Mouse (Mus musculus) CD4-positive, CD25-positive, alpha-beta regulatory T cell, adult 4 months (primary cell): ENCODE results near the gene Gfer. TPM values are rescaled to one million over a fixed set of nuclear protein-coding genes. Genes with fewer than 3 reads are reported as not detected.
"Not testable (repeated sequence)": the region's sequence is repeated elsewhere in the genome, so short reads cannot be mapped to it uniquely, and the experiment has no call there.

Source experiments
- ATAC-seq: one replicate; pipeline ENCODE4 v1.8.0; 2017
- polyA plus RNA-seq, 2 experiments: library from polyadenylated mRNA; unstranded; fragments of 100-300 nt; shearing (Covaris generic); gene quantifications; one replicate each; pipeline ENCODE4 v1.2.1; 2017

Gene Gfer
- polyA plus RNA-seq, 2 experiments from 2014 or later, result 13.5 to 21.7 TPM

- peak; percentile 86 for ATAC-seq
Observed at GRCm38 (mm10) chr17:24687146-24687595, 8.8 kb downstream of the Gfer start.

DNA sequence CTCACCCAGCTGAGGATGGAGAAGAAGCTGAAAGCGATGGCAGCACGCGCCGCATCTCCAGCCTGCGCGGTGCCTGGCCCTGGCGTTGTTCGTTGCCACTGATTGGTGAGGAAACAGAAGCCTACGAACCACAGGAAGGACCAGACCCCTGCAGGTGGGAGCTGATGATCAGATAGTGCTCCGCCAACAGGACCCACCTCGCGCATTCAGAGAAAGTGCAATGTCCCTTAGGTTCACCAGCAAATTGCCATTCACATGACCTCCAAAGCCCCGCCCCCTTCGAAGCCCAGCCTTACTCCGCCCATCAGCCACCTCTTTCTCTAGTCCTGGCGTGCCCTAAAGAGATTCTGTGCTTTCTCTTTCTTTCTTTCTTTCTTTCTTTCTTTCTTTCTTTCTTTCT is 9.4 kb downstream of the Gfer start:
- ATAC-seq, result peak; percentile 52

DNA sequence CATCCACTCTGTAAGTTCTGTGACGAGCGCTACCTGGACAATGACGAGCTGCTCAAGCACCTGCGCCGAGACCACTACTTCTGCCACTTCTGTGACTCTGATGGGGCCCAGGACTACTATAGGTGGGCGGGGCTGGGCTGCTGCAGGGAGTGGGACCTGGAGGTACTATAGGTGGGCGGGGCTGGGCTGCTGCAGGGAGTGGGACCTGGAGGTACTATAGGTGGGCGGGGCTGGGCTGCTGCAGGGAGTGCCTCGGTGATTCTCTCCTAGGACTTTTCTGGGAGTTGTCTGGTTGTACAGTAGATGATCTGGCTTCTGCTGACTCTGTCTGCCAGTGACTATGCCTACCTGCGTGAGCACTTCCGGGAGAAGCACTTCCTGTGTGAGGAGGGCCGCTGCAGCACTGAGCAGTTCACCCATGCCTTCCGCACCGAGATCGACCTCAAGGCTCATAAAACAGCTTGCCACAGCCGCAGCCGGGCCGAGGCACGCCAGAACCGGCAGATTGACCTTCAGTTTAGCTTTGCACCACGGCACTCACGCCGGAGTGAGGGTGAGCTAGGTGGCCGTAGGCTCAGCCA is 18.4 kb downstream of the Gfer start:
- no peak for ATAC-seq

DNA sequence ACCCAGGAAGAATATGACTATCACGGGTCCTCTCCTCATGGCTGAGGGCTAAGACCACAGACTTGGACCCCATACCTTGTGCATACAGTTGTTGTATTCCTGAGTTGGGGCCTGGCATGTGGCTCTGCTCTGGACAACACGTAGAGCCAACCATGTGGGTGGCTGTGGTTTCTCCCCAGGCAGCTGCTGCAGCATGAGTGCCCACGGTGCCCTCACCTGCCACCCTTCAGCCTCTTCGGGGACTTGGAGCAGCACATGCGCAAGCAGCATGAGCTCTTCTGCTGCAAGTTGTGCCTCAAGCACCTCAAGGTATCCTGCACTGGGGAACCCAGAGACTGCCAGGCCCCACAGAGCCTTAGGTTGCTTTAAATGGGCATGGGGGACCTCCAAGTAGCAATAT is 19.1 kb downstream of the Gfer start:
- no peak for ATAC-seq

DNA sequence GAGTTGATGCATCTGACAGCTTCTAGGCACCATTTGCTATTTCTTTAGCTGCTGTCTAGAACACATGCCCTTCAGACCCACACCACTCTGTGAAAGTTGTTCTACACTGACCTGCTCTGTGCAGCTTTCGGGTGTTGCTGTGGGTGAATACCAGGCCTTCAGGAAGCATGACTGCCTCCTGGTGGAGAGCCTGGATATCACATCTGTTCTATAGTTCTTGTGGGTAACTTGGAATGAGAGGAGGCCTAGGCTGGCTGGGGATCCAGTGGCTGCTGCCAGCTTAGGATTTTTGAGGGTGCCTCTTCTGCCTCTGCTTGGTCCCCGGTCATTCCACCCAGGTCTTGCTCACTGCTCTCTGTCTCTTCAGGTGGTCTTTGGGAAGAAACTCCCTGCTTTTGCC is 19.8 kb downstream of the Gfer start:
- peak; percentile 85 for ATAC-seq

DNA sequence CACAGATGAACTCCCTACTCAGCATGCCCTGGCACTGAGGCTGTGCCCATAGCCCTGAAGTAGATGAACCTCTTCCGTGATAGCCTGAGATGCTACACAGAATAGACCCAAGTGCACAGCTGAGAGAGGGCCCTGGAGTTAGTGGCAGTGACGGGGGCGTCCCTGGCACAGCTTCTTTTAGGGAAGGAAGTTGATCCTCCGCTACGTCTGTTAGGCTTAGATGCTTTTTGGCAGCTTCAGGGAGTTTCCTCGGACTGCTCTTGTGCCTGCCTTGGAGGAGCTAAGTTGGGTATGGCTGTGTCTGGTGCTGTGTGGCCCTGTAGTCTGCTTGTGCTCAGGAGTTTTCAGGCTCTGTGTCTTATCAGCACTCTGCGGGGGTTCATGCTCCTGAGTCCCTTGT is 21.7 kb downstream of the Gfer start:
- ATAC-seq, result no peak

- no peak for ATAC-seq
Observed at GRCm38 (mm10) chr17:24672141-24672540, 23.8 kb downstream of the Gfer start.

DNA sequence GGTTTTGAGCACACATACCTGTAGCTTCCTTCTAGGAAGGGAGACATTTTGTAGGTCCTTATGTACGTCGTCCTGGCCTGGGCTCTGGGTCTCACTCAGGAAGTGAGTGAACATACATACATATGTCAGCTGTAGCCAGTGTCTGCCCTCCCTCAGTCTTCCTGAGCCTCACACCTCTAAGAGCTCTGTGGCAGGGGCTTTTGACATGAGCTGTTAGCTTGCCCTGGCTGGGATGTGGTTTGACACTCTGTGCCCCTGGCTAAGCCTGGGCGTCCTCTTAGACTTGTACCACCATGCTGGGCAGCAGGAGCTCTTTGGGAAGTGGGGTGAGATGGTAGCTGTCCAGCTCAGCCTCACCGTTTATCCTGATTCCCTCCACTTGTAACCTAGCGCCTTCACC is 24.6 kb downstream of the Gfer start:
- no peak for ATAC-seq

DNA sequence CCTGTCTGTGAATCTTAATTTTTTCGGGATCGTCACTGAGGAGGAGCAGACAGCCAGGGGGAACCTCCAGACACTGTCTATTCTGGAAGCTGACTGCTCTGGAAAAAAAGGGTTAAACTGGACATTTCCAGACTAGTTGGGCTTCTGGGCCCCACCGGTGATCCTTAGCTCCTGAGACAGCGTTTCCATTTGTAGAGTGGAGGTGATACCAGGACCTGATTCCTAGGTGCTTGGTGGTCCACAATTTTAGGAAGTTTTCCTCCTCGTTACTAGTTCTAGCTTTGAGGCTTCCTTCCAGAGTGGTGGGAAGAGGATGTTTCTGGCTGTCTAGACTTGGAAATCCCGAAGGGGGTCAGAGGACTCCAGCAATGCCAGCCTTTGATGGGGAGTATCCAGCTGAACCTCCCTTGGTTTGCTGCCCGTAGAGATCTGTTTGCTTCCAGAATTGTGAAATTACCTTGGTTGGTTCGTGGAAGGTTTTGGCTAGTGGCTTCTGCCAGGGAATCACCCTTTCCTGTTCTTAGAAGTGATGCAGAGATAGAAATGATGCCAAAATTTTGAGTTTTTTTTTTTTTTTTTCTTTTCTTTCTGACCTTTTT is 25.6 kb downstream of the Gfer start:
- no peak for ATAC-seq

GRCm38 (mm10) chr17:24669545-24670245 is 26.3 kb downstream of the Gfer start, which contains the start of gene Zfp598:
TSS of gene Zfp598 (plus strand) at chr17:24669687.
- ATAC-seq, result peak; percentile 98

- not testable (repeated sequence) for ATAC-seq
Observed at GRCm38 (mm10) chr17:24669214-24669544, 26.8 kb downstream of the Gfer start.

DNA sequence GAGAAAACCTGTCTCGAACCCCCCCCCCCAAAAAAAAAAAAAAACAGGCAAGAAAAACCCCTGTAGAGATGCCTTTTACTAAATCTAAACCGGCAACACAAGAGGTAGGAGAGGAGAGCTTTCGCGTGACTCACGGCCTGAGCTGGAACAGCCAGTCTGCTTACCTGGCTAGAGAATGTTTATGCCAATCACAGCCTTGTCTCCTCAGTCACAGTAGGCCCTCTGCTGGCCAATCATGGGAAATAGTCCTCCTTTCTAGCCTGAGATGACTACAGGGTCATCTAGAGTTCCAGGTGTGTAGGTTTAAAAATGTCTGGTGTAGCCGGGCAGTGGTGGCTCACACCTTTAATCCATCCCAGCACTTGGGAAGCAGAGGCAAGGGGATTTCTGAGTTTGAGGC is 28.5 kb downstream of the Gfer start:
- ATAC-seq, result peak; percentile 46

DNA sequence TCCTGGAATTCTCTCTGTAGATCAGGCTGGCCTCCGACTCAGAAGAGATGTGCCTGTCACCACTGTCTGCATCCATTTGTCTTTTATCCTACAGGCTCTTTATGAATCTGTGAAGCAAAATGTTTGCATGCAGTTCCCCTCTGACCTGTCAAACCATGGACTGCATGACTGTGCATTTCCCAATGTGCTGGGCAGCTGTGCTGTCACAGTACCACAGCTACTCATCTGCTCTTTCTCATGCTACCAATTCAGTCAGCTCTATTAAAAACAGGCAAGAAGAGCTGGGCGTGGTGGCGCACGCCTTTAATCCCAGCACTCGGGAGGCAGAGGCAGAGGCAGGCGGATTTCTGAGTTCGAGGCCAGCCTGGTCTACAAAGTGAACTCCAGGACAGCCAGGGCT is 28.9 kb downstream of the Gfer start:
- not testable (repeated sequence) for ATAC-seq

GRCm38 (mm10) chr17:24658017-24658758 is 37.8 kb downstream of the Gfer start, which contains the start of gene Npw:
TSS of gene Npw (minus strand) at chr17:24658457.
- ATAC-seq, result no peak

DNA sequence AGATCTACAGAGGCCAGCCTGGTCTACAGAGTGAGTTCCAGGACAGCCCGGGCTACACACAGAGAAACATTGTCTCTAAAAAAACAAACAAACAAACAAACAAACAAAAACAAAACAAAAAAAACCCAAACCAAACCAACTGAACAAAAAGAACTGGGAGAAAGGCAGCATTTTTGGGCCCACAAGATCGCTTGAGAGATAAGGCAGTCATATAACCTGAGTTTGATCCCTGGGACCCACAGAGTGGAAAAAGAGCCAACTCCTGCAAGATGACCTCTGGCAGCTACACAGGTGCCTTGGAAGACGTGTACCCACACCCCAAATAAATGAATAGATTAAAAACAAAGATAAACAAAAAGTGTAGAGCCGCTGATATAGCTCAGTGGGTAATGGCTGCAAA is 41.0 kb downstream of the Gfer start:
- ATAC-seq, result no peak

DNA sequence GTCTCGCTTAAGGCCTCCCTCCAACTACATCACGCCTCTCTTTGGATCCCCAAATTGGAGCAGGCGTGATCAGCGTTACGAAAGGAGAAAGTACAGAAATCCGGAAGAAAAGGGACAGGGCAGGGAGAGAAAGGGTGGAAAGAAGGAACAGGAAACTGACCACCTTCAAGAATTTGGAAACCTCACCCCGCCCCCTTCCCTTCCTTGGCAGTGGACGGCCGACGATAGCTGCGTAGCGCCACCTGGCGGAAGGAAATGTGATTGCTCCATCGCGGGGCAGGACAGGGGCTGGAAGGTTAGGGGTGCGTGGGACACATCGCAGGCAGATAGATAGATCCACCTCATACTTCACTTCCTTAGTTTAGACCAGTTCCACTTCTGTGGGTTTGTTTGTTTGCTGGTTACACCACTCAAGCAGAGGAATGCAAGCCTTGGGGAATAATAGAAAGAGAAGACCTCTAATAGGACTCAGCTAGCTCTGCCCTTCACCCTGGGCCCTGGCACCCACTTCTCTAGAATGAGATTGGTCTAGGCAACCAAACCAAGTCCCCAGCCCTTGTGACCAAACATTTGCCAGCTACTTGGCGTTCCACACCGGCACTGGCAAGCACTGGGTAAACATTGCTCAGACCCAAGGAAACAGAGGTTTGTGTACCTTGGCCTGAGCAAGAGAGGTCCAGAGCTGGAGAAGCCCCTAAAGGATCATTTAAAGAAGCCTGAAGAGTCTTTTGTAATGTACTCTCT is 41.8 kb downstream of the Gfer start:
- peak; percentile 74 for ATAC-seq

- ATAC-seq, result no peak
Observed at GRCm38 (mm10) chr17:24651835-24652234, 44.1 kb downstream of the Gfer start.

DNA sequence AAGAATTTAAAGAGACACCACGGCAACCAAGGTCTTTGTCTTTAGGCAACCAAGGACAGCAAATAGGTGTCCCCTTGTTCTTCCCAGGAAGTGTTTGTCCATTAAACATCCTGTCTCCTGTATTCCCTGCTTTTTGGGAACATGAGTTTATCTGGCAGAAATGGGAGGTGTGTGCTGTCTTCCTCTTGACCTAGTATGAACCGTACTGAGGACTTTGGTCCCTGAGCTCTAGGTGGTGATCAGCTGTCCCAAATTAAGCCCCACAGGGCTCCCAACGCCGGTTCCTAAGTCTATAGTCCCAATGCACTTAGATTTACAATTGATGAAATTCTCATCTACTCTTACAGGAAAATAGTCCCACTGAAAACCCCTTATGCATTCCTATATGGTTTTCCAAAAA is 45.2 kb downstream of the Gfer start:
- no peak for ATAC-seq

- no peak for ATAC-seq
Observed at GRCm38 (mm10) chr17:24650070-24650616, 45.8 kb downstream of the Gfer start, which contains the start of gene Slc9a3r2. TSS of gene Slc9a3r2 (minus strand) at chr17:24650327.

- no peak for ATAC-seq
Observed at GRCm38 (mm10) chr17:24649581-24650069, 46.3 kb downstream of the Gfer start.

GRCm38 (mm10) chr17:24648731-24649377 is 47.1 kb downstream of the Gfer start:
- no peak for ATAC-seq
